Mouse (Mus musculus): ENCODE results near the gene Ctsc.
"Not testable (repeated sequence)": the region's sequence is repeated elsewhere in the genome, so short reads cannot be mapped to it uniquely, and the experiment has no call there.

Ctsc gene

DNA sequence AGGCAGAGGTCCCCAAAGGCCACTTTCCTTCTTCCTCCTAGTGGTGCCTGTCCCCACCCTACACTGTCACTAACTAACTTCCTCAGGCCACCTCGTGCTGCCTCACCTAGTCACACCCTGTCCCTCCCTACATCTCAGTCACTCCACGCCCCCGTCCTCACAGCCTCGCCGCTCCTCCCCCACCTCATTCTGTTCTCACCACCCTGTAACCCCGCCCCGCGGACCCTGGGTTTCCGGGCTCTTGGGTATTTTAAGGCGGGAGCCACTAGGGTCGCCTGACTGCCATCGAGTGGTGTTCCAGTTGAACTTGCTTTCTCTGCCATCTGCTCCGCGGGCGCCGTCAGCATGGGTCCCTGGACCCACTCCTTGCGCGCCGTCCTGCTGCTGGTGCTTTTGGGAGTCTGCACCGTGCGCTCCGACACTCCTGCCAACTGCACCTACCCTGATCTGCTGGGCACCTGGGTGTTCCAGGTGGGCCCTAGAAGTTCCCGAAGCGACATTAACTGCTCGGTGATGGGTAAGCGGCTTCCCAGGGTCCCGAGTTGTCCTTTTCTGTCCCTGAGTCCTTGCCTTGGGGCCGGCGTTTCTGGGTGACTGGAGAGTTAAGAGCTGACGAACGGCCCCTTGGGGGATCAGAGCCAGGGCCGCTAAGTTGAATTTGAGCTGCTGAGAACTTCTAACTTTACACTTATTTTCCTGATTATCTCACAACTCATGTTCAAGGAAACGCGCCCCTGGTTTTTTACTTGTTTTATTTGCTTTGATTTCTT, at the start of gene Ctsc:
Ctsc (plus strand) TSS at position 228 of the 770 bp plus-strand sequence.
- DNase-seq = peak; percentile 43 to 44

DNA sequence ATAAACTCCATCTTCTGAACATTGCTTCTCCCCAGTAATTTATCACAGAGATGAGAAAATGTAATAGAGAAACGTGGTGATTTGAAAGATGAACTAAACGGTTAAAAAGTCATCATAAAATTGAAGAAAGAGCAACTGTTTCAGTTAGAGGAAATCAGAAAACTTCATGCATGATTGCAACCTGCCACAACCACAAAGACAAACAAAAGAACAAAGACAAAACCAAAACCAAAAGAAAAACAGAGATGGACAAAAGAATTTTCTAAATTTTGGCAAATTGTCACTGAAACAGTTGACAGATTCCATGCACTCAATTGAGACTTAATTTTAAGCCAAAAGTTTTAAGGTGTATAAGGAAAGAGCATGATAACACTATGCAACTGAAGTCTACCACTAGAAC, 48.8 kb upstream of the Ctsc start:
- DNase-seq = no peak

- DNase-seq = no peak
These were observed 47.8 kb upstream of the Ctsc start for GRCm38 (mm10) chr7:88230121-88230520.

GRCm38 (mm10) chr7:88230756-88231522, 46.9 kb upstream of the Ctsc start:
- no peak for DNase-seq

DNA sequence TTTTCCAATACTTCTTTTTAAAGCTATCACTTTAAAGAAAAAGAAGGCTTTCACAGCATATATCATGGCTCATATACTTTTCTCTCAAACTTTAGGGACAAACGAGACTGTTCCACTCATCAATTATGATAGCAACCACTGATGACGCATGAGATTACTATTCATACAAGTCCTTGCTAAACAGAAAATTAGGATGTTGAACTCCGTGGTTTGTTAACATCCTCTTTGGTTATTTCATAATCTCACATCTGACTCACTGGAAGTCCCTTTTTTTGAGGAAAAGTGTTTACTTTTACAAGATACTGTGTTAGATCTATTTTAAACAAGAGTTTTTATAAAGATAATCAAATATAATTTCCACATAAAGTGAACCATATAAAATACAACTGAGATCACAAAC, 34.8 kb upstream of the Ctsc start:
- no peak for DNase-seq

DNA sequence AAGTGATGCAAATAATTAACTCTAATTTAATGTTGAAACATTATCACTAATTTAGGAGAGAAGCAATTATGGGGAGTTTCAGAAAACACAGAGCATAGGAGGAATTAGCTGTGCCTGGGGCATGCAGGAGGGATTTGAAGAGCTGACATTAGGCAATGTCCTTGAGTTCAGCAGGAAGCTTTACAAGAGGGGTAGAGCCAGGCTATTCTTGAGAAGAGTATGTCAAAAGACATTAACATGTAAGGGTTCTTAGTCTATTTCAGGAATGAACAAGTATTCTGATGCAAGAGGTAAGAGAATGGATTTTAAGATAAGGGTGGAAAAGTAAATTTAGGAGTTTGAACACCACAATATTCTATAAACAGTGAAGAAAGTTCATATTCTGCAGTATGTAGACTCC, 33.4 kb upstream of the Ctsc start:
- no peak for DNase-seq

DNA sequence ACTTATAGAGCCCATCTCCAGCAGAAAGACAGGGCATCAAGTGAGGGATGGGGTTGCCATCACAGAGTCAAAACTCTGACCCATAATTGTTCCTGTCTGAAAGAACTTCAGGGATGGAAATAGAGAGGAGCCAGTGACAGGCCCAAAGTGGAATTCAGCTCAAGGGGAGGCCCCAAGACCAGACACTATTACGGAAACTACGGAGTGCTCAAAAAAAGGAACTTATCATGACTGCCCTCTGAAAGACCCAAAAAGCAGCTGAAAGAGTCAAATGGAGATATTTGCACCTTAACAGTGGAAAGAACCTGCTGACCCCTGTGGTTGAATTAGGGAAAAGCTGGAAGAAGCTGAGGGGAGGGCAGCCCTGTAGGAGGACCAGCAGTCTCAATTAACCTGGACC, 27.5 kb upstream of the Ctsc start:
- not testable (repeated sequence) for DNase-seq

DNA sequence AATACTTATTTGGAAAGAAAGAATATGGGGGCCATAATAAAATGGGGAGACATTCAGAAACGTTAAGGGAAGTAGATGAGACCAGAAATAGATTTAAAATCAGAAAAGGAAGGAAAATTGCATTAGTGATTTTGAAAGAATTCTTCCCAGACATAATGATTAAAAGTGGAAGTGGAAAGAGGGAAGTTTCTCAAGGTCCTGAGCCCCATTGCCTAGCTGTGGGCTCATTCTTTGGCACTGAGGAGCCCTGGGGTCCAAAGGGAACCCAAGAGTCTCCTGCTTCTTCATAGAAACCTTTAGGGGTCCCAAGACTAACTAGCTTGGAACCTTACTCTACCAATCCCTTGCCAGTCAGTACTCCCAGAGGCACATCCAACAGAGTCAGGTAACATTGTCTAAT, 26.4 kb upstream of the Ctsc start:
- no peak for DNase-seq

- DNase-seq = no peak
These were observed 25.8 kb upstream of the Ctsc start for GRCm38 (mm10) chr7:88252129-88252528.

- DNase-seq = no peak
These were observed 23.0 kb upstream of the Ctsc start for GRCm38 (mm10) chr7:88254884-88255283.

- no peak for DNase-seq
These were observed 18.5 kb upstream of the Ctsc start for GRCm38 (mm10) chr7:88259155-88259925.

- no peak for DNase-seq
These were observed 16.1 kb upstream of the Ctsc start for GRCm38 (mm10) chr7:88261799-88262198.

- no peak for DNase-seq
These were observed 13.0 kb upstream of the Ctsc start for GRCm38 (mm10) chr7:88264861-88265260.

DNA sequence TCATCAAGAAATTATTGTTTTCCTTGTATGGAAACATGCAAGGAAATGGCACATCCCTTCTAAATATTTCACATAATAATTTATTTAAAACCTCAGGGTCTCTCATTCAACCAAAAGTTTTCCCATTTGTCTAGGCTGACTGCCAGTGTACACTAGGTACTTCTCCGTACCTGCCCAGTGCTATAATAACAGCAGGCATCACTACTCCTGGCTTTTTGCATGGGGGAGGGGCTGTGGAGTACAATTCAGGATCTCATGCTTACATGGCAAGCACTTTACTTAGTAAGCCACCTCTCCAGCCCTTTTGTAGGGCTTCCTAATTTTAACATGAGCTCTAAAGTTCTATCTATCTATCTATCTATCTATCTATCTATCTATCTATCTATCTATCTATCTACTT, 8.0 kb upstream of the Ctsc start:
- DNase-seq = no peak

GRCm38 (mm10) chr7:88271531-88271930, 6.4 kb upstream of the Ctsc start:
- no peak for DNase-seq

GRCm38 (mm10) chr7:88276914-88277765, 745 bp upstream of the Ctsc start:
- DNase-seq = no peak

DNA sequence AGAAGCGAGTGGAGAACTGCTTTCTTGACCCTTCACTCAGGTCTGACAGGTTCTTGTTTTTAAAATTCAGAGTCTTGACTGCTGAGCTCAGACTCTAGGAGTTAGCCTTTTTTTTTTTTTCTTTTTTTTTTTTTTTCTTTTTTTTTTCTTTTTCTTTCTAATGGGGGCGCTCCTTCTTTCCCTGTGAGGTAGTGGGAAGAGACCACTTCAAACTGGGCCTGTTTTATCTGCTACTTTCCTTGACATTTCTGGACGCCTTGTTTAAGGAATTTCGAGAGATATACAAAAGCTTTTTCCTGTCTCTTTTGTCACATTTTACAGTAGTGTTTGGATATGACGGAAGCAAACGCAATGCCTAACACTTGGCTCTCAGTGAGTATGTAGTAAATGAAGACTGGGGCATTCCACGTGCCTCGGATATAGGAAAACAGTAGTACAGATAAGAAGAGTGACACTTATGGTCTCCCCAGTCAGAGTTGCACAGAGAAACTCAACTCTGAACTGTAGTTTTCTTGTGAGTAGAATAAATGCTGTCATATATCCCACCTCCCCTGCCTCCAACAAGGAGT, 827 bp downstream of the Ctsc start:
- DNase-seq = no peak

DNA sequence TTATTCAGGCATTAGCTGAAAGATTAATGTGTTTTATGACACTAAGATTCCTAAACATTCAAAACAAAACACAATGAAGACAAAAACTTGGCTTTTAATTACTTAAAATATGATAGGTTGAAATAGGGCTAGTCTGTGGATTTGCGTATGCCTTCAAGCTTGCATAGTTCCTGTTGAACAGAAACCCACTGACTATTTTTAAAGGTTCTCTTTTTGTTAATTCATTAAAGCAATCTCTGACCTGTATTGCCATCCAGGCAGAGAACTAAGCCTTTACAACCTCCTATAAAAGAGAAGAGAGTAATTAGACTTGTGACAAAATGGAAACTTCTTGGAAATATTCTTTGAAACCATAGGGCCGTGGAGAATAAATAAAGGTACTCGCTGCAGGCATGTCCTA, 7.4 kb downstream of the Ctsc start:
- no peak for DNase-seq

DNA sequence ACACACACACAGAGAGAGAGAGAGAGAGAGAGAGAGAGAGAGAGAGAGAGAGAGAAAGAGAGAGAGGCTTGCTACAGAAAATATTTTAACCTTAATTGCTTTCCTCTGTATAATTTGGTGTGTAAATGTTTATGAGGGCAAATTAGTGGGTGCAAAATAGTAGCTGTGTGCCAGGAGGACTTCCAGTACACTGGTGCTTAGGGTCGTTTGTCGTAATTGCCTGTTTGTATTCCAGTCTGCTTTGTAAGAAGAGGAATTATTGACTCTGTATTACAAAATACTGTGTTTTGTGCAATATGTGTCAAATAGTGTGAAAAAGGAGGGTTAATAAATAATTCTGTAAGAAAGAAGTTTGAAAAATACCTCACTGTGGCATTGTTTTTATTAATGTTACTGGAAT, 13.2 kb downstream of the Ctsc start:
- DNase-seq = no peak

- no peak for DNase-seq
These were observed 14.2 kb downstream of the Ctsc start for GRCm38 (mm10) chr7:88292044-88292443.

DNA sequence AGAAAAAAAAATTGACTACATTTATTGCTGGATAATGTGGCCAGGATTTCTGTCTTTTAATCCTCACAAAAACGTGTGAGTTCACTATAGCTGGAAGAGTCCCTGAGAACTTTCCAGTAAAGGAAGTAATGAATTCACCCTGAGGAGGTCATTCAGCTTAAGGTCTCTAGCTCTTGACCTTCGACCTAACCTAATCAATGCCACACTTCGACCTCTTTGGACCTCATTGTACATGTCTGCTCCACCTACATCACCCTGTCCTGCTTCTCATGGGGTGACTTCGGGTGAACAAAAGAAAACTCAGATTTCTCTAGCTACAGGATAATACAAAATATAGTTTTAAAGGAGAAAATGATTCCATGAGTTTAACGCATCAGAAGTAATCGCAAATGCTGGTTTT, 16.0 kb downstream of the Ctsc start:
- no peak for DNase-seq

DNA sequence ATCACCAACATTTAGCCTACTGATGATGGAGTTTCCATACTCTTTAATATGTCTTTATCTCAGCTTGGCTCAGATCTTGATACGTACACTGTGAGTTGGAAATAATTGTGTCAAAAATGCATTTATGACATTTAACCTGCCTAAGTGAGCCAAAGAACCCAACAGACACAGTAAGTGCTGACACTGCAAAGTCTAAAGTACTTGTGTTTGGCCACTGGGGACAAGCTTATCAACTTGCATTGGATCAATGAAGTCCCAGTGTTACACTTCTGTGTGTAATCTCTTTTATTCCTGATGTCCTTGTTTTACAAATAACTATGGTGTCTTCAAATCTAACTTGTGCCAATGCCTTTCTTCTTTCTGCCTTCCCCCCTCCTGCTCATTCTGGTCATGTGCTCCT, 18.1 kb downstream of the Ctsc start:
- no peak for DNase-seq
